Mouse (Mus musculus): ENCODE measurements around the gene Hoxa3. TPM values are rescaled to one million over a fixed set of nuclear protein-coding genes. Genes with fewer than 3 reads are reported as not detected.

Hoxa3 gene
- polyA plus RNA-seq, 1 experiment = 12.8 TPM

GRCm38 (mm10) chr6:52246916-52247315 is 33.8 kb upstream of the Hoxa3 start:
- Histone ChIP-seq H3K4me1 (ENCODE audit: control insufficient read depth, insufficient read depth, low read length) (peaks cover 2% of the 10 kb centered on the region), H3K4me3 (replicated peaks; ENCODE audit: extremely low read depth, low read depth, low read length) (no peak overlapping the region)
- 8% methylated on average over 3 of the region's 3 CpGs for WGBS
- TF ChIP-seq POLR2A (IDR thresholded peaks at IDR 0.05; ENCODE audit: borderline replicate concordance, extremely low read depth, low read depth, low read length) (no peak), CTCF (IDR thresholded peaks at IDR 0.05; ENCODE audit: insufficient read depth, low read length) (no peak)
- DNase-seq = no peak

- TF ChIP-seq CTCF (IDR thresholded peaks at IDR 0.05; ENCODE audit: insufficient read depth, low read length) (no peak), POLR2A (IDR thresholded peaks at IDR 0.05; ENCODE audit: borderline replicate concordance, extremely low read depth, low read depth, low read length) (no peak)
- Histone ChIP-seq H3K4me1 (ENCODE audit: control insufficient read depth, insufficient read depth, low read length) (peaks cover 2% of the 10 kb centered on the region), H3K4me3 (replicated peaks; ENCODE audit: extremely low read depth, low read depth, low read length) (no peak overlapping the region)
- WGBS = 2% methylated on average over 26 of the region's 26 CpGs
- no peak for DNase-seq
These were observed 33.3 kb upstream of the Hoxa3 start for GRCm38 (mm10) chr6:52246403-52246803.

- WGBS = 4% methylated on average over 20 of the region's 20 CpGs
- H3K4me3 ChIP-seq (replicated peaks; ENCODE audit: extremely low read depth, low read depth, low read length) = no peak within 1 kb of the TSS
- TF ChIP-seq CTCF (IDR thresholded peaks at IDR 0.05; ENCODE audit: insufficient read depth, low read length) (no peak), POLR2A (IDR thresholded peaks at IDR 0.05; ENCODE audit: borderline replicate concordance, extremely low read depth, low read depth, low read length) (no peak)
- no peak for DNase-seq
- peaks cover 2% of the 10 kb centered on the region for H3K4me1 ChIP-seq (ENCODE audit: control insufficient read depth, insufficient read depth, low read length)
These were observed 32.6 kb upstream of the Hoxa3 start, which contains the start of gene Hoxa11 for GRCm38 (mm10) chr6:52245757-52246142. Gene Hoxa11, minus strand, starts transcription at chr6:52245810.

- H3K4me3 ChIP-seq (replicated peaks; ENCODE audit: extremely low read depth, low read depth, low read length) = no peak overlapping the region
- H3K4me1 ChIP-seq (ENCODE audit: control insufficient read depth, insufficient read depth, low read length) = peaks cover 2% of the 10 kb centered on the region
- 4% methylated on average over 71 of the region's 71 CpGs for WGBS
- no peak for DNase-seq
- TF ChIP-seq POLR2A (IDR thresholded peaks at IDR 0.05; ENCODE audit: borderline replicate concordance, extremely low read depth, low read depth, low read length) = no peak
- TF ChIP-seq CTCF (IDR thresholded peaks at IDR 0.05; ENCODE audit: insufficient read depth, low read length) = no peak
These were observed 32.1 kb upstream of the Hoxa3 start for GRCm38 (mm10) chr6:52245040-52245756.

GRCm38 (mm10) chr6:52244471-52245039 is 31.4 kb upstream of the Hoxa3 start:
- TF ChIP-seq POLR2A (IDR thresholded peaks at IDR 0.05; ENCODE audit: borderline replicate concordance, extremely low read depth, low read depth, low read length) (no peak), CTCF (IDR thresholded peaks at IDR 0.05; ENCODE audit: insufficient read depth, low read length) (no peak)
- H3K4me3 ChIP-seq (replicated peaks; ENCODE audit: extremely low read depth, low read depth, low read length) = no peak overlapping the region
- DNase-seq = no peak
- peaks cover 2% of the 10 kb centered on the region for H3K4me1 ChIP-seq (ENCODE audit: control insufficient read depth, insufficient read depth, low read length)
- 8% methylated on average over 23 of the region's 23 CpGs for WGBS

- Histone ChIP-seq H3K4me3 (replicated peaks; ENCODE audit: extremely low read depth, low read depth, low read length) (no peak overlapping the region), H3K4me1 (ENCODE audit: control insufficient read depth, insufficient read depth, low read length) (peaks cover 2% of the 10 kb centered on the region)
- WGBS = 14% methylated on average over 12 of the region's 12 CpGs
- DNase-seq = no peak
- TF ChIP-seq POLR2A (IDR thresholded peaks at IDR 0.05; ENCODE audit: borderline replicate concordance, extremely low read depth, low read depth, low read length) (no peak), CTCF (IDR thresholded peaks at IDR 0.05; ENCODE audit: insufficient read depth, low read length) (no peak)
These were observed 30.6 kb upstream of the Hoxa3 start for GRCm38 (mm10) chr6:52243681-52244121.

GRCm38 (mm10) chr6:52242801-52243332 is 29.7 kb upstream of the Hoxa3 start:
- TF ChIP-seq POLR2A (IDR thresholded peaks at IDR 0.05; ENCODE audit: borderline replicate concordance, extremely low read depth, low read depth, low read length) (no peak), CTCF (IDR thresholded peaks at IDR 0.05; ENCODE audit: insufficient read depth, low read length) (no peak)
- no peak for DNase-seq
- Histone ChIP-seq H3K4me1 (ENCODE audit: control insufficient read depth, insufficient read depth, low read length) (peaks cover 2% of the 10 kb centered on the region), H3K4me3 (replicated peaks; ENCODE audit: extremely low read depth, low read depth, low read length) (no peak overlapping the region)
- 11% methylated on average over 4 of the region's 4 CpGs for WGBS

- DNase-seq = no peak
- Histone ChIP-seq H3K4me3 (replicated peaks; ENCODE audit: extremely low read depth, low read depth, low read length) (no peak overlapping the region), H3K4me1 (ENCODE audit: control insufficient read depth, insufficient read depth, low read length) (no peaks in the 10 kb centered on the region; the same call in 1 of the 2 replicates)
- no peak for TF ChIP-seq CTCF (IDR thresholded peaks at IDR 0.05; ENCODE audit: insufficient read depth, low read length)
- no peak for TF ChIP-seq POLR2A (IDR thresholded peaks at IDR 0.05; ENCODE audit: borderline replicate concordance, extremely low read depth, low read depth, low read length)
- 11% methylated on average over 9 of the region's 9 CpGs for WGBS
These were observed 28.0 kb upstream of the Hoxa3 start for GRCm38 (mm10) chr6:52241001-52241621.

GRCm38 (mm10) chr6:52240389-52241000 is 27.4 kb upstream of the Hoxa3 start, which contains the start of gene Hoxa10:
Gene Hoxa10, minus strand, starts transcription at chr6:52240854.
- DNase-seq = no peak
- no peaks in the 10 kb centered on the region for H3K4me1 ChIP-seq (ENCODE audit: control insufficient read depth, insufficient read depth, low read length)
- TF ChIP-seq CTCF (IDR thresholded peaks at IDR 0.05; ENCODE audit: insufficient read depth, low read length) (peak; percentile 61), POLR2A (IDR thresholded peaks at IDR 0.05; ENCODE audit: borderline replicate concordance, extremely low read depth, low read depth, low read length) (no peak)
- H3K4me3 ChIP-seq (replicated peaks; ENCODE audit: extremely low read depth, low read depth, low read length) = no peak within 1 kb of the TSS
- WGBS = 6% methylated on average over 35 of the region's 35 CpGs

All from lung, adult 2 months (tissue).